Mouse (Mus musculus): Measurements from ENCODE around the gene Pald1.

GRCm38 (mm10) chr10:61429043-61429442, 45.7 kb upstream of the Pald1 start:
- TF ChIP-seq CTCF (conservative IDR thresholded peaks at IDR 0.05; ENCODE audit: insufficient read depth, insufficient read length, low read depth, low read length): no peak
- TF ChIP-seq POLR2A (IDR thresholded peaks at IDR 0.05; ENCODE audit: low read depth, low read length): no peak
